17 mouse cellular contexts compared by ENCODE assay signal in the genomic region with DNA sequence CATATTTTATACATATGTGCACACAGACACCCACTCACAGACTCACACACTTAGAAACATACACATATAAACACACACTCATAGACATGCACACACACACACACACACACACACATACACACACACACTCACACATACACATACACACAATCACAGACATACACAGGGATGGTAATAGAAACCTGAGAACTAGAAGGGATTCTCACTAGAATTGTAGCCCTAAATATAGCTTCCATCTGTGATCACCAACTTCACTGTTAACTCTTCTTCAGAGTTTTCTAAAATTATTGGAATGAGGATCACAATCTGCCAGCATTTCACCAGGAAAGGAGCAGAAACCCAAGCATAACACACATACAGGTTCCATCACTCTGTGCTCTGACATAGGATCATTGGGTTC.
"Had no signal": no experiment of that assay in that cellular context is flagged by ENCODE, and none has a peak within 500 bp of the region (broad histone marks: within the 10 kb centered on the region; RNA-seq: fewer than 3 reads in every experiment).

No protein-coding gene starts in this region.

- H3K27ac ChIP-seq: neural tube, embryonic 12.5 days; neural tube, embryonic 13.5 days; neural tube, embryonic 15.5 days; stomach, embryonic 15.5 days; stomach, postnatal 0 days had no signal

- H3K36me3 ChIP-seq: neural tube, embryonic 12.5 days; neural tube, embryonic 13.5 days; neural tube, embryonic 15.5 days; stomach, embryonic 15.5 days had no signal

- H3K9ac ChIP-seq: neural tube, embryonic 12.5 days; neural tube, embryonic 13.5 days; neural tube, embryonic 15.5 days; stomach, embryonic 15.5 days had no signal

- H3K4me2 ChIP-seq: neural tube, embryonic 12.5 days; neural tube, embryonic 13.5 days; neural tube, embryonic 15.5 days; stomach, embryonic 15.5 days had no signal

- H3K9me3 ChIP-seq: neural tube, embryonic 12.5 days; neural tube, embryonic 13.5 days; neural tube, embryonic 15.5 days; stomach, embryonic 15.5 days had no signal

- H3K4me1 ChIP-seq: neural tube, embryonic 12.5 days; neural tube, embryonic 13.5 days; neural tube, embryonic 15.5 days; stomach, embryonic 15.5 days had no signal

- H3K4me3 ChIP-seq: neural tube, embryonic 12.5 days; neural tube, embryonic 13.5 days; neural tube, embryonic 15.5 days; stomach, embryonic 15.5 days had no signal

- DNase-seq: retina, postnatal 1 day; right cerebral cortex, adult 18-20 months; right cerebral cortex, postnatal 14 days; right cerebral cortex, postnatal 25 days; right cerebral cortex, postnatal 4 days; spleen, adult 18-20 months; thymus, adult 18-20 months; thymus, adult 2 months; thymus, postnatal 14 days; thymus, postnatal 25 days; thymus, postnatal 36 days; thymus, postnatal 4 days had no signal

- H3K27me3 ChIP-seq: neural tube, embryonic 12.5 days; neural tube, embryonic 13.5 days; neural tube, embryonic 15.5 days; stomach, embryonic 15.5 days had no signal
